Mouse (Mus musculus) MEL (cell line): Measurements from ENCODE around the gene Farp1. TPM values are rescaled to one million over a fixed set of nuclear protein-coding genes. Genes with fewer than 3 reads are reported as not detected.

Experiments used
- DNase-seq: peaks from one replicate; pipeline ENCODE4 v3.0.0; 2011; ENCODE audit warnings: low read depth, low spot score
- H3K27ac ChIP-seq: 2 replicates; pipeline ENCODE4 v1.5.1; 2012; ENCODE audit warnings: low read depth, mild to moderate bottlenecking, control low read depth, low read length, moderate library complexity; ENCODE audit not compliant: control insufficient read depth
- H3K27me3 ChIP-seq, 2 experiments: fragments of 150-350 bp in 1 of 2; sonication (generic) in 1 of 2; 2 replicates each; pipeline ENCODE4 v1.6.1; 2012; ENCODE audit warnings: low read length in 2 of 2, mild to moderate bottlenecking in 2 of 2, improper control_type of control experiment in 1 of 2, moderate library complexity in 1 of 2; ENCODE audit not compliant: insufficient read depth in 2 of 2, control insufficient read depth in 1 of 2
- H3K36me3 ChIP-seq, 2 experiments: 2 replicates each; pipeline ENCODE4 v1.6.1; 2012 to 2014; ENCODE audit warnings: low read length in 2 of 2, improper control_type of control experiment in 1 of 2, inconsistent platforms in 1 of 2, mild to moderate bottlenecking in 1 of 2; ENCODE audit not compliant: insufficient read depth in 2 of 2, control insufficient read depth in 1 of 2
- H3K4me1 ChIP-seq, 2 experiments: fragments of 150-350 bp in 1 of 2; sonication (generic) in 1 of 2; 2 replicates each; pipeline ENCODE4 v1.6.1; 2012; ENCODE audit warnings: low read length in 2 of 2, improper control_type of control experiment in 1 of 2, mild to moderate bottlenecking in 1 of 2; ENCODE audit not compliant: insufficient read depth in 2 of 2, control insufficient read depth in 1 of 2
- H3K4me3 ChIP-seq, 2 experiments: fragments of 150-350 bp in 1 of 2; sonication (generic) in 1 of 2; 2 replicates each; pipeline ENCODE4 v1.5.1; 2012; ENCODE audit warnings: low read depth in 2 of 2, low read length in 2 of 2, mild to moderate bottlenecking in 2 of 2, moderate library complexity in 2 of 2, control low read depth in 1 of 2, improper control_type of control experiment in 1 of 2; ENCODE audit not compliant: control insufficient read depth in 1 of 2, insufficient read depth in 1 of 2
- H3K79me2 ChIP-seq: 2 replicates; pipeline ENCODE4 v1.6.1; 2012; ENCODE audit warnings: mild to moderate bottlenecking, low read length, moderate library complexity; ENCODE audit not compliant: control insufficient read depth, poor library complexity, insufficient read depth
- H3K9ac ChIP-seq: 2 replicates; pipeline ENCODE4 v1.6.1; 2012; ENCODE audit warnings: low read depth, mild to moderate bottlenecking, control low read depth, low read length, moderate library complexity; ENCODE audit not compliant: control insufficient read depth, poor library complexity, severe bottlenecking
- H3K9me3 ChIP-seq: fragments of 150-350 bp; sonication (generic); replicated peaks from 2 replicates; pipeline ENCODE4 v1.6.1; 2012; ENCODE audit warnings: mild to moderate bottlenecking, low read length, improper control_type of control experiment, moderate library complexity; ENCODE audit not compliant: insufficient read depth
- BHLHE40 ChIP-seq: IDR thresholded peaks from 2 replicates; pipeline ENCODE4 v1.6.1; 2012; ENCODE audit warnings: low read depth, mild to moderate bottlenecking, inconsistent platforms, low read length, improper control_type of control experiment, borderline replicate concordance
- CHD2 ChIP-seq: IDR thresholded peaks from 2 replicates; pipeline ENCODE4 v1.6.1; 2011; ENCODE audit warnings: low read length, improper control_type of control experiment
- ELF1 ChIP-seq: IDR thresholded peaks from 2 replicates; pipeline ENCODE4 v1.6.1; 2014; ENCODE audit warnings: low read depth, mild to moderate bottlenecking, inconsistent platforms, low read length, improper control_type of control experiment, moderate library complexity
- GATA1 ChIP-seq: IDR thresholded peaks from 2 replicates; pipeline ENCODE4 v1.6.1; 2011; ENCODE audit warnings: low read depth, low read length, improper control_type of control experiment
- KAT2A ChIP-seq: conservative IDR thresholded peaks from 2 replicates; pipeline ENCODE4 v1.6.1; 2012; ENCODE audit warnings: low read depth, low read length, improper control_type of control experiment, inconsistent platforms
- MAFK ChIP-seq: IDR thresholded peaks from 2 replicates; pipeline ENCODE4 v1.6.1; 2011; ENCODE audit warnings: low read depth, mild to moderate bottlenecking, low read length, improper control_type of control experiment, borderline replicate concordance
- MEF2A ChIP-seq: IDR thresholded peaks from 2 replicates; pipeline ENCODE4 v1.6.1; 2014; ENCODE audit warnings: low read depth, mild to moderate bottlenecking, inconsistent platforms, low read length, improper control_type of control experiment; ENCODE audit not compliant: poor library complexity, insufficient replicate concordance, severe bottlenecking; ENCODE audit errors: extremely low read depth
- MXI1 ChIP-seq: IDR thresholded peaks from 2 replicates; pipeline ENCODE4 v1.6.1; 2011; ENCODE audit warnings: mild to moderate bottlenecking, low read depth, low read length, improper control_type of control experiment
- MYB ChIP-seq: IDR thresholded peaks from 2 replicates; pipeline ENCODE4 v1.6.1; 2011; ENCODE audit warnings: mild to moderate bottlenecking, low read depth, low read length, improper control_type of control experiment
- MYC ChIP-seq: IDR thresholded peaks from 2 replicates; pipeline ENCODE4 v1.6.1; 2011; ENCODE audit warnings: low read depth, mild to moderate bottlenecking, low read length, improper control_type of control experiment, moderate library complexity
- NRF1 ChIP-seq: IDR thresholded peaks from 2 replicates; pipeline ENCODE4 v1.6.1; 2014; ENCODE audit warnings: low read depth, mild to moderate bottlenecking, inconsistent platforms, low read length, improper control_type of control experiment, moderate library complexity; ENCODE audit not compliant: poor library complexity, insufficient read depth, severe bottlenecking
- POLR2AphosphoS5 ChIP-seq: IDR thresholded peaks from 2 replicates; pipeline ENCODE4 v1.6.1; 2012; ENCODE audit warnings: low read depth, borderline replicate concordance, mild to moderate bottlenecking, inconsistent platforms, low read length, moderate library complexity, mixed read lengths
- RAD21 ChIP-seq: IDR thresholded peaks from 2 replicates; pipeline ENCODE4 v1.6.1; 2011; ENCODE audit warnings: mild to moderate bottlenecking, low read depth, low read length, improper control_type of control experiment
- SMC3 ChIP-seq: IDR thresholded peaks from 2 replicates; pipeline ENCODE4 v1.6.1; 2011; ENCODE audit warnings: low read depth, low read length, improper control_type of control experiment
- TAL1 ChIP-seq: IDR thresholded peaks from 2 replicates; pipeline ENCODE4 v1.6.1; 2012; ENCODE audit warnings: mild to moderate bottlenecking, inconsistent platforms, low read length, moderate library complexity, mixed read lengths
- UBTF ChIP-seq: IDR thresholded peaks from 2 replicates; pipeline ENCODE4 v1.6.1; 2012; ENCODE audit warnings: low read depth, mild to moderate bottlenecking, inconsistent platforms, low read length, improper control_type of control experiment, moderate library complexity, borderline replicate concordance; ENCODE audit not compliant: insufficient read depth
- ZC3H11A ChIP-seq: IDR thresholded peaks from 2 replicates; pipeline ENCODE4 v1.6.1; 2012; ENCODE audit warnings: low read depth, mild to moderate bottlenecking, inconsistent platforms, low read length, improper control_type of control experiment
- ZKSCAN1 ChIP-seq: IDR thresholded peaks from 2 replicates; pipeline ENCODE4 v1.6.1; 2012; ENCODE audit warnings: low read depth, mild to moderate bottlenecking, inconsistent platforms, low read length, improper control_type of control experiment, moderate library complexity
- ZMIZ1 ChIP-seq: IDR thresholded peaks from 2 replicates; pipeline ENCODE4 v1.6.1; 2012; ENCODE audit warnings: low read depth, mild to moderate bottlenecking, inconsistent platforms, low read length, improper control_type of control experiment, moderate library complexity
- polyA plus RNA-seq, 2 experiments: library from polyadenylated mRNA; stranded (reverse) in 1 of 2; unstranded in 1 of 2; fragments of >175 nt in 1 of 2; fragments of >200 nt in 1 of 2; gene quantifications; 2 replicates each; pipeline versions ENCODE4 v1.2.1 to v1.2.4; 2012; ENCODE audit warnings: low replicate concordance in 2 of 2, low read depth in 1 of 2; ENCODE audit not compliant: insufficient read length in 2 of 2, insufficient read depth in 1 of 2, missing spikeins in 1 of 2
- total RNA-seq: library from RNA; depleted of rRNA; stranded (reverse); fragments of 300-350 nt; gene quantifications from 2 replicates; pipeline ENCODE4 v1.2.3, GENCODE M21; 2012

Gene Farp1
- total and polyA plus RNA-seq, 3 experiments, result 0.62 to 1.1 TPM; not detected in 1

GRCm38 (mm10) chr14:121304523-121304922 lies 269.5 kb downstream of the Farp1 start:
- Histone ChIP-seq H3K9ac (no peak overlapping the region), H3K9me3 (no peaks in the 10 kb centered on the region), H3K36me3 (peaks cover 4 to 5% of the 10 kb centered on the region in 2 experiments; a peak in 3 of 4 replicates), H3K4me1 (peaks cover 0 to 2% of the 10 kb centered on the region in 2 experiments; a peak in 1 of 4 replicates)
- TF ChIP-seq MXI1 (no peak), KAT2A (no peak), MEF2A (no peak), UBTF (no peak), SMC3 (no peak), CHD2 (no peak), TAL1 (no peak), POLR2AphosphoS5 (no peak), MYC (no peak), ZKSCAN1 (no peak), ELF1 (no peak), BHLHE40 (no peak), ZC3H11A (no peak), NRF1 (no peak), GATA1 (no peak), MAFK (no peak), MYB (no peak), RAD21 (no peak)
- TF ChIP-seq, all 39 proteins: peak for 0
- Histone ChIP-seq H3K27me3 (no peaks in the 10 kb centered on the region), H3K27ac (no peak overlapping the region), H3K79me2 (peaks cover 9% of the 10 kb centered on the region), H3K4me3 (no peak overlapping the region)
- no peak for DNase-seq

- Histone ChIP-seq H3K36me3 (peaks cover 4 to 5% of the 10 kb centered on the region in 2 experiments; a peak in 3 of 4 replicates), H3K4me3 (no peak overlapping the region), H3K9me3 (no peaks in the 10 kb centered on the region), H3K4me1 (peaks cover 0 to 2% of the 10 kb centered on the region in 2 experiments; a peak in 1 of 4 replicates), H3K27ac (no peak overlapping the region), H3K79me2 (peaks cover 18% of the 10 kb centered on the region), H3K27me3 (no peaks in the 10 kb centered on the region), H3K9ac (no peak overlapping the region)
- TF ChIP-seq ZMIZ1, result no peak
- TF ChIP-seq KAT2A, result no peak
- DNase-seq, result no peak
Observed at GRCm38 (mm10) chr14:121305316-121306064, 270.5 kb downstream of the Farp1 start.
